Mouse (Mus musculus) gastrocnemius, postnatal 36 days (tissue): ENCODE measurements around the gene Zscan2. TPM values are rescaled to one million over a fixed set of nuclear protein-coding genes. Genes with fewer than 3 reads are reported as not detected.

Experiments
- DNase-seq, 2 experiments: peaks; one replicate each; pipeline ENCODE4 v3.0.0; 2022
- intact Hi-C: fragments of 180-260 bp; cut with DNase I; formaldehyde crosslinking; loops from one replicate; pipeline ENCODE4 v1.15.1; 2025
- total RNA-seq, 2 experiments: library from RNA; stranded (reverse); gene quantifications; 2 replicates each; pipeline ENCODE4 v1.2.3; 2021

The Zscan2 gene
- total RNA-seq, 2 experiments from 2014 or later: 1.3 TPM

DNA sequence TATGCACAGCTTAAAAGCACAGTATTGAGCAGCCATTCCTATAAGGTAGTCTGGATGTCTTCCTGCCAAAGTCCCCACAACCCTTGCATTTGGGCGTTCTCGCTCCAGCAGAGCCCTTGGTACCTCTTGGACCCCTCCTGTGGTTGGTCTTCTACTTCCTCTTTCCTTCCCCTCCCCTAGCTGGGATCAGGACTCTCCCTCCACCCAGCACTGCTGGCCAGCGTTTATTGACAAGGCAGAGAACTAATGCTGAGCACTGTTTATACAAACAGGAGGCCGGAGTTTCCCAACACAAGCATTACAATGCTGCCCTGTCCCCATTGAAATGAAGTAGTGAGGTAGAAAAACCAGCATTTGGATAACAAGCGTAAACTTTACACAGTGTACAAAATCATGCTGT lies 12.3 kb downstream of the Zscan2 start:
- no peak for DNase-seq

DNA sequence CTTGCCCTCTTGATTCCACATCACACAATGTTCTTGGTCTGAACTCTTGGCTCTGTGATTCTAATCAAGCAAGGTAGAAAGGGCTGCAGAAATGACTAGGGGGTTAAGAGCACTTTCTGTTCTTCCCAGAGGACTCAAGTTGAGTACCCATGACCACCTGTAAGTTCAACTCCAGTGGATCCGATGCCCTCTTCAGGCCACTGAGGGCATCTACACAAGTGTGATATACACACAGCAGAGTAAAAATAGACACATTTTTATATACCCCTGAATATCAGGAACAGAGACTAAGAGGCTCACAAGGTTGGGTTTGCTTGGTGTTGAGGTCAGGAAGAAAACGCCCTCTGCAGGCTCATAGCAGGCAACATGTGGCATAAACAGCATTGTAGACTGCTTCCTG lies 12.9 kb downstream of the Zscan2 start:
- DNase-seq: no peak
- intact Hi-C loops: no loop called here

More for the DNA sequence above, 12.3 kb downstream of the Zscan2 start:
- intact Hi-C loops: no loop called here

DNA sequence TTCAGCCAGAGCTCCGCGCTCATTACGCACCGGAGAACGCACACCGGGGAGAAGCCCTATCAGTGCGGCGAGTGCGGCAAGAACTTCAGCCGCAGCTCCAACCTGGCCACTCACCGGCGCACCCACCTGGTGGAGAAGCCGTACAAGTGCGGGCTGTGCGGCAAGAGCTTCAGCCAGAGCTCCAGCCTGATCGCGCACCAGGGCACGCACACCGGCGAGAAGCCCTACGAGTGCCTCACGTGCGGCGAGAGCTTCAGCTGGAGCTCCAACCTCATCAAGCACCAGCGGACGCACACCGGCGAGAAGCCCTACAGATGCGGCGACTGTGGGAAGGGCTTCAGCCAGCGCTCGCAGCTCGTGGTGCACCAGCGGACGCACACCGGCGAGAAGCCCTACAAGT lies 15.0 kb downstream of the Zscan2 start:
- no peak for DNase-seq
- intact Hi-C loops: no loop called here

DNA sequence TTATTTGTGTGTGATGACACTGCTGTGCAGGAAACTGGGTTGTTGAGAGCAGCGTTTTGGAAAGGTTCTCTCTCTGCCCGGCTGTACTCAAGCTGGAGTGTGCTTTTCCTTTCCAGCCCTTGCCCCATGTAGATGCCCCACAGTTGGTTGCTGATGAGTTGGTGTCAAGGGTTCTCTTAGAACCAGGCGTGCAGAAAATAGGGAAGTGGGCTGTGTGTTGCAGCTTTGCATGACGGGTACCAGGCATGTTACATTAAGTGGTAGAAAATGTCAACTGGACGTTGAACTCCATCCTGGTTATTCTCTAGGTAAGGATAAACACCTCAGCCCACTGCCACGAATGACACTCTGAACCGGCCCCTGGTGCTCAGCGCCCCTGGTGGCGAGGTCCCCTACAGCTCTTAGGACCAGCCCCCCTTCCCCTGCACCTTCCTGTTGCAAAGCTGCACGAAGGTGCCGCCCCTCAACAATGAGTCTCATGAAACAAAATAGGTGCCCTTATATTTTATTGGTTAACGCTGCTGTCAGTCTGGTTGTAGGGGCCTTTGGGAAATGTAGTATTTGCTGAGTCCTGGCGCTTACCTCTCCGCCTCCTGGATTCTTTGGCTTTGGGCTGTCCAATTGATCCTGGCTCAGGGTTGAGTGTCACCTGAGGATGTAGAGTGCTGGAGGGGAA lies 22.2 kb downstream of the Zscan2 start:
- intact Hi-C loops: loop anchor here (5.0 to 10.0 kb wide), 2 partner anchors 274 to 432 kb away; no protein-coding TSS in a partner anchor
- no peak for DNase-seq

DNA sequence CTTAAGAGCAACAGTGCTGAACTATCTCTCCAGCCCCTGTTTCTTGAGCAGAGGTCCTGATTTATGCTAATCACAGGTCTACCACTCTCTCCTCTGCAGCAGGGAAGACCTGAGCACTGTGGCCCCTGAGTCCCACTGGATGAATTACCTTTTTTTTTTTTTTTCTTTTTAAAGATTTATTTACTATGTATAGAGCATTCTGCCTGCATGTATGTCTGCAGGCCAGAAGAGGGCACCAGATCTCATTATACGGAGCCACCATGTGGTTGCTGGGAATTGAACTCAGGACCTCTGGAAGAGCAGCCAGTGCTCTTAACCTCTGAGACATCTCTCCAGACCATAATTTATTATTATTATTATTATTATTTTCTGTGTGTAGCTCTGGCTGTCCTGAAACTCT lies 24.9 kb downstream of the Zscan2 start:
- no peak for DNase-seq
- intact Hi-C loops: loop anchor here (5.0 to 10.0 kb wide), 2 partner anchors 47 to 429 kb away; no protein-coding TSS in a partner anchor

DNA sequence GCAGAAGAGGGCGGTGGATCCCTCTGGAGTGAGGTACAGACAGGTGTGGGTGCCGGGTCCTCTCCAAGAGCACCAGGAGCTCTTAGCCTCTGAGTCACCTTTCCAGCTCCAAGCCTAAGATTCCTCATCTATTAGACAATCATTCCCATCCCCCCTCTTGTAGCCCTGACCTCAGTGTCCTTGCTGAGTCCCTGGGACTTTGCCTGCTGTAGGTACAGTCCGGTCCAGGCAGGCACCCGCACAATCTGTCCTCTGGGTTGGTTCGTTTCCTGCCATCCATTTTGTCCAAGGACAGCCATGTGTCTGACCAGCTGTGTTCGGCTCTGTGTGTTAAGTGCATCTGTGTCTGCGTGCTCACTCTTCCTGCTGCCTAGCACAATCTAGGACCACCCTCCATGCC lies 27.9 kb downstream of the Zscan2 start:
- intact Hi-C loops: loop anchor here (5.0 to 10.0 kb wide), 2 partner anchors 44 to 426 kb away; no protein-coding TSS in a partner anchor
- DNase-seq: no peak

DNA sequence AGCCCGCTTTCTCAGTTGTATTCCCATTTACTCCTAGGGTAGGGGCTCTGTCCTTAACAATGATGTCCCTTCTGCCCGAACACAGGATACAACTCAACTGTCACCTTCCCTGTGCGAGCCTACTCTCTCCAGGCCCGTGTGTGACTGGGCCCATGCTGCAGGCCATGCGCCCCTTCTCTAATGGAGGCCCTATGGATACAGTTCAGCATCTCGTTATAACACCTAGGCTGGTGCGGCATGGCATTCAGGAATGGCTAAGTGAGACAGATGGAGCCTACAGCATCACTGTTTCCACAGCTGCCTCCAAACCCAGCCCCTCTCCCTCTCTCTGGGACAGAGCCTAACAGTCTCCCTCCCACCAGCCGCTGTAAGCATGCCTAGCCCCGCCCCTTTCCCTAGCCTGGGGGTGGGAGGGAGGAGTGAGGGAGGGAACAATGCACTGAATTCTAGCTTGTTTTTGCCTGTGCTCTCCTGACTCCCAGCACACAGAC lies 28.3 kb downstream of the Zscan2 start:
- peak in 1 of 2 experiments; percentile 56 for DNase-seq
- intact Hi-C loops: loop anchor here (5.0 to 10.0 kb wide), 2 partner anchors 43 to 426 kb away; no protein-coding TSS in a partner anchor

DNA sequence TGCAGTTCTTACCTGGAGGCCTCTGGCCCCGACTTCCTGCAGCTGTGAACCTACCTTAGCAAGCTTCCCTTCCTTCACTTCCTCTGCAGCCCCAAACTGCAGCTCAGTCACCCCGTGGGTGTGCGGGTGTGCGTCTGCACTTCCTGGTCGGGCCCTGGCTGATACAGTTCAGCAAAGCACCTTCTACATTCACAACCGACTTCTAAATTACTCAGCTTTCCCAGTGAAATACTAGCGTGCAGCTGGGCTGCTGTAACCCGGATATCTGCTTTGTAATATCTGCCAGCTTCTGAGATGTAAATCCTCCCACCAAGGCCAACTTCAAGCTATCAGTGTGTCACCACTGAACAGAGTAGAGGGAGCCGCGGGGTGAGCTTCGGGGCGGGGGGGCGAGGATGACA lies 29.1 kb downstream of the Zscan2 start:
- intact Hi-C loops: loop anchor here (5.0 to 10.0 kb wide), 3 partner anchors 42 to 425 kb away; no protein-coding TSS in a partner anchor
- DNase-seq: no peak

DNA sequence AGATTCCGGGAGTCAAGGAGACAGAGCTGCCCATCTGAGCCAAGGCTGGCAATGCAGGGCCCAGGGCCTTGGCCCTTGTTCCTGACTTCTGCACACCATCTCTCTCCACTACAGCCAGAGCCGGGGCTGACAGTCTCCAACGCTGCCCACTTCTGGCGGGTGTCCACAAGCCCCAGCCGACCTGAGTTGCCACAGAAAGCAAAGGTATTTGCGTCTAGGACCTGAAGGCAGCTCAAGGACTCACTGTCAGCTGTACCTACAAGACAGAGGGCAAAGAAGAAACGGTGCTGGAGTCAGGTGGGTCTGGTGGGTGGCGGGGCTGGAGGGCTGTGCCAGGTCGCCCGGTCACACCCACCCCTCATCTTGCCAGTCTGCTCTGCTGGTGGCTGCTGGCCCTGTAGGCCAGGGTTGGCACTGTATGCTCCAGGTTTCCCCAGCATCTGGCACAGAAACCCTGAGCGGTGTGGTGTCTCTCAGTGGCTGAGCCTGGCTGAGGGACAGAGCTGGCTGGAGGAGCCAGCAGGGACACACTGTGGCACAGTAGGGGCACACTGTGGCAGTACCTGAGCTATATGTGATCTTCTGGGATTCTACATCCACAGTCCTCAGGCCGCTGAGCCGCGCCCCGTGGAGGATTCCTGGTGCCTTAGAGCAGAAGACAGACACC lies 32.5 kb downstream of the Zscan2 start:
- DNase-seq: no peak
- intact Hi-C loops: loop anchor here (5.0 kb wide), 1 partner anchor 244 kb away; no protein-coding TSS in a partner anchor

DNA sequence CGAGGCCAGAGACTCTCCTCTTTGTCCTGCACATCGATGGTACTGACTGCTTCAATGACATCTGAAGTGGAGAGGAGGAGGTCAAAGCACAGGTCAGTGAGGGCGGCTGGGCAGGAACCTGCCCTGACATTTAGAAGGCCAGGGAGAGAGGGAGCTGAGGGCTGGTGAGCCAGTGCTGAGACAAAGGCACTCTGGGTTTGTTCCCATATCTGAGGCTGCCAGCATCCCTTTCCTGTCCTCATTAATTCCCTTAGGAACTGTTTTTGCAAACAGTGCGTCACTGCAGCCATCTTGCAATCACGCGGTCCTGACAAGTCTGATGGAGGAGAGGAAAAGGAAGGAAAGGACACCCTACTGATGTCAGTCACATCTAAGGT lies 33.0 kb downstream of the Zscan2 start:
- DNase-seq: no peak
- intact Hi-C loops: loop anchor here (5.0 kb wide), 1 partner anchor 244 kb away; no protein-coding TSS in a partner anchor

DNA sequence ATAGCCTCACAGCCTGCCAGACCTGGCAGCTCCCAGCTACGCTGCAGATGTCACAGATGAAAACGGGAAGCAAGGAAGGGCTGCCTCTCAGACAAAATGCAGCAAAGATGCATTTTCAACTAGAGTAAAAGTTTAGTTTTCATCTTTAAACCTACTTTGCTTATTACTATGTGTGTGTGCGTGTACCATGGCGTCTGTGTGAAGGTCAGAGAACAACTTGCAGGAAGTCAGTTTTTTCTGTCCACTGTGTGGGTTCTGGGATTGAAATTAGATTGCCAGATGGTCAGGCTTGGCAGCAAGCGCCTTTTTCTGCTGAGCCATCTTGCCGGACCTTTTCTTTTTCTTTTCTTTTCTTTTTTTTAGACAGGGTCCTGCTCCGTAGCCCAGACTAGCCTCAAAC lies 33.5 kb downstream of the Zscan2 start:
- DNase-seq: no peak
- intact Hi-C loops: loop anchor here (5.0 kb wide), 1 partner anchor 243 kb away; no protein-coding TSS in a partner anchor

DNA sequence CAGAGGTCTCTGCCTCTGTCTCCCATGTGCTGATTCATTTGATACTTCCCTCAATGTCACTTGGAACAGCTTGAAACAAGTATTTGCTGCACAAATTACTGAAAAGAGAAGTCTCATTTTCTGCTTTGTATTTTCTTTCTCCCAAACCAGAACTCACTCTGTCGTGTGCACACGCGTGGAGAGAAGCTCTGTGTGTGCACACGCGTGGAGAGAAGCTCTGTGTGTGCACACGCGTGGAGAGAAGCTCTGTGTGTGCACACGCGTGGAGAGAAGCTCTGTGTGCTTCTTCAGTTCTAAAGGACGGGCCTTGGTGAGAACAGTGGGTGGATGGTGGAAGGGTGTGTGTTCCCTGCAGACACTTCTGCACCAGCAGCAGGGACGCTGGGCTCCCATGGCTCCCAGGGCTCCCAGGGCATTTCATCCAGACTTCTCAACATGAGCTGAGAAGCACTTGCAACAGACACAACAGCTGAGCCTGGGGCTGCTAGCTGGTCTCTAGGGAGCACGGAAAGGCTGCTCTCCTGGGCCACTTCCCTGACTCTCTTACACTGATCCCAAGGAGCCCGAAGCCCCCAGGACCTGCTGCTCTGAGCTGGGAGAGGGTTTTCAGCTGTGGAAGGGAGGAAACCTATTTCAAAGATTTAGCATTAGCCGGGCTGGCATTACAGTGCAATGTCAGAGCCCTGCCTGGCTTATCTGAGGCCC lies 34.2 kb downstream of the Zscan2 start:
- DNase-seq: no peak
- intact Hi-C loops: loop anchor here (5.0 kb wide), 1 partner anchor 242 kb away; no protein-coding TSS in a partner anchor

DNA sequence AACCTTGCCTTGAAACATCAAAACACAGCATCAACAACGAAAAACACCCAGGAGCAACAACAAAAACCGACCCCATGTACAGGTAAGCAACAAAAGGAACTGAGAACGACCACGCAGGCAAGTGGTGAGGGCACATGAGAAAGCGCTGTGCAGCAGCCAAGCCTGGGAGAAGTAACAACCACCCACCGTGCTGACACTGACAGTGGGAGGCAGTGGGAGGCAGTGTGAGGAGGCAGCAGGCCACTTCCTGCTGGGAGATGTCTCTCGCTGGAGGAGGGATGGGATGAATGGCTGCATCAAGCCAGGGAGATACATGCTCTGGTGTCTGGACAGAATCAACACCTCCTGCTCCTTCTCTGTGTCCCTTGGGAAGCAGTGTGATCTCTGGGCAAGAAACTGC lies 36.4 kb downstream of the Zscan2 start:
- intact Hi-C loops: no loop called here
- DNase-seq: no peak

DNA sequence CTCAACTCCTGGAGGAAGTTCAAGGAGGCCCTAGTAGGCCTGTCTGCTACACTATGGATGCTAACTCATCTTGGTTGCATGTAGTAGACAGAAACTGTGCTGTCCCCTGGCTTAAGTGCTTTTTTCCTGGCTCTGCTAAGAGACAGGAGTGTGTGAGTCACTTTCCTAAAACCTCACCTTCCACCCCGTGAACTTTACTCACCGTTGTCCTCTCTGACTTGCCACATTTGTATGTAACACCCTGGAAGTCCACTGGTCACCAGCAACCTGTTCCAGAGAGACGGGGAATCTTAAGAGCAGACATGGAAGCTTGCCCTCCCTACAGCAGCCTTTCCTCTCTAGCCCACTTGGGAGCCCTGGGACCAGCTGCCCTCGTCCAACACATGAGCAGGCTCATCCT lies 37.0 kb downstream of the Zscan2 start:
- no peak for DNase-seq
- intact Hi-C loops: no loop called here

DNA sequence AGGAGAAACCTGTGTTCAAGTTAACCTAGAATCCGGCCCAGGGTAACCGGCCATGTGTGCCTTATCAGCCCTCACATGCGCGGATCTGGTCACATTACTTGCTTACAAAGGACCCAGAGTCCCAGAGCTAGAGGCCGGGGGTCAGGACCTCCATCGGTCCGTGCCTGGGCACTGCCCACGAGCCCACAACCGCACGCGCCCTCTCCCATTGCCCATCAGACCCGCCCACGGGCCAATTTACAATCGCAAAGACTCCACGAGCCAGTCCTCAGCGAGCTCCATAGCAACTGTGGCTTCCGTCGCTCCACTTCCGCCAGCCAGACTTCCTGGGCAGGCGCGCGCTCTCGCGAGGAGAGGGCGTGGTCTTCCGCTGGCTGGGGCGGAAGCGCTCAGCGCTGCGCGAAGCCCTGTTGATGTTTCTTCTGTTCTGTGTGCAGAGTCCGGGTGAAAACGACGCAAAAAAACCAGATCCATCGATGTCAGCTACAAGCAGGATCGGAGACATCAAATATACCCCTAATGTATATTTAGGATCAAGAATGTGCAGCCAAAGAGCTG lies 40.3 kb downstream of the Zscan2 start, which contains the start of gene Wdr73:
TSS of gene Wdr73 (minus strand) at position 326 of the 558 bp plus-strand sequence.
- DNase-seq: peak; percentile 78 to 88
- intact Hi-C loops: loop anchor here (5.0 kb wide), 1 partner anchor 86 kb away; no protein-coding TSS in a partner anchor

DNA sequence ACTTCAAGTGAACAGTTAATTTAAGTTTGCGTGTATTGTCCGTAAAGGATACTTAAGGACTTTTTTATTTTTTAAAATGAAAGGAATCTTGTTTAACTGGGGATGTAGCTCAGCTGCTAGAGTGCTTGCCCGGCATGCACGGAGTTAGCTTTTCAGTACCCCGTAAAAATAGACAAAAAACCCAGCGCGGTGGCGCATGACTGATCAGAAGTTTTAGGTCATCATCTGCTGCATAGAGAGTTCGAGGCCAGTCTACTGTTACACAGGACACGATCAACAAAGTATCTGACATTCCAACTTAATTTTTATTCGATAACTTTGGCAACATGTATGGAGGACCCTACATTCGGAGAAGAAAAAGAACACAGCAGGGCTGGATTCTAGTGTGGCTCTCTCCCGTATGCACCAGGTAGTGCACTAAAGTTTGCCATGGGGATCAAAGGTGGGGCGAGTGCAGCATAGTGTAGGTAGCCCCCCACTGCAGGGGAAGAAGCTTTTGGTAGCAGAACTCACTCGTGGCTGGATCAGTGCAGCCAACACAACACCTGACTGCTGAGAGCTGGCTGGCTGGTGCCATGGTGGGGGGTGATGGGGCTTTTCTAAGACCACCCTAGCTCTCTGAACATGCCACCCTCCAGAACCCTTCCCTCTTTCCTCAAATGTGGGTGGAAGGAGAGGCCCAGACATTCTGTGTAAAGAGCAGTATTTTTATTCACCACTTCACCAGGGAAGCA lies 41.0 kb downstream of the Zscan2 start:
- no peak for DNase-seq
- intact Hi-C loops: loop anchor here (5.0 kb wide), 1 partner anchor 86 kb away; no protein-coding TSS in a partner anchor

DNA sequence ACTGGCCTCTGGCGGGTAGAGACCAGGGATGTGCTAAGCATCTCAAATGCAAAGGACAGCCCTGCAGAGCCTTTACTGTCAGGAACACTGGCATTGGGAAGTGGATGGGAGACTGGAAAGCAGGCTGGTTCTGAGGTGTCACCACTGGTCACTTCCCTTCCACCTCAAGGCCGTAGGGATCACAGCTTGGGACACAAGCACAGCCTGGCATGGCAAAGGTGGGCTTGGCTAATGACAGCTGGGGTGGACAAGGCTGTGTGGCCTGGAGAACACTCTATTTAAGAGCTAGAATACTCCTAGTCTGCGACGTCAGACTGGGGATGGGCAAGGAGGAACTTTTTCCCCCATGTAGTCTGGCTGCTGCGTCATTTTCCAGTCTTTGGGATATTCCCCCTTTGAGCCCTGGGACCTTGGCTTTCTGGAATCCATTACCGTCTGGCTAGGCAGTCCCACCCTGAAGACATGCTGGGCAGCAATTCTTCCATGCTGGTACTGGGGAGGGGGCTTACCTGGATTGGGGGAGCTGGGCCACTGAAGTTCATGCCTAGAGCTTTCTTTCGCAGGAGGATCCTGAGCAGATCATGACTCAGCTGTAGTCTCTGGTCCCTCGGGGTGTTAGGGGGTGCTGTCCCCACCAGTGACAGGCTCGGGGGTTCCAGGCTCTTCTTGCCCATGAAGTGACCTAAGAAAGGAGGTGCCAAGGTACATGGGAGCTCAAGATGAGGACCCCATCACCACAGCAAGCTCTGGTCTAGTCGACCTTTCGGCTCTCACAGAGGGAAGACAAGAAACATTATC lies 43.1 kb downstream of the Zscan2 start:
- intact Hi-C loops: loop anchor here (5.0 kb wide), 1 partner anchor 83 kb away; no protein-coding TSS in a partner anchor
- DNase-seq: no peak

DNA sequence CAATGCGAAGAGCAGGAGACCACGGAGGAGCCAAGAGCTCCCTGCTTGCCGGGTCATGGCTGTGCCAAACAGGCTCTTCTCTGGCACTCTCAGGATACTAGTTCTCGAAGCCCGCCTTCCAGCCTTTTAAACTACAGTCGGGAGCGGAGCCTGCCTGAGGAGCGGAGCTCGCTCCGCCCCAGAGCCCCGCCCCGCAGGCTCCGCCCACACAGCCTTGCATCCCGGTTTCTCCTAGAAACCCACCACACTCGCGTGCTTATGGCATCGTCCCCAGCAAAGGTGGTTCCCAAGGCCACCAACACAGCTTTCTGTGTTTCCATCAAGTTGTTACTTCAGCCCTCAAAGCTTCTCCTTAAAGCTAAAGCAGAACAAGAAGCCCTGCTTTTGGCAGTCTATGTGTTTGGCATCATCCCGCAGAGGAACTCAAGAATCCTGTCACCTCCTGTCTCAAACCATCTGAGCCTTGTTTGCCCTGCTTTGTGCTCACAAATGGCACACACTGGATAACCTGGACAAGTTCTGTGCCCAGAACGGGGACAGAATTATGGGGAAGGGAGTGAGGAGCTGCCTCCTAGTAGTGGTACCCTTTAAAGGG lies 44.3 kb downstream of the Zscan2 start, which contains the start of gene Nmb:
TSS of gene Nmb (minus strand) at position 156 of the 595 bp plus-strand sequence.
- DNase-seq: peak; percentile 66 to 72
- intact Hi-C loops: loop anchor here (5.0 kb wide), 1 partner anchor 82 kb away; no protein-coding TSS in a partner anchor
